Mouse (Mus musculus) kidney, adult 11 months (tissue): ENCODE data around the gene Sult2b1.
A peak's percentile ranks its signal among the peaks of the same experiment; 100 is the strongest.

Source experiments
- DNase-seq: peaks from one replicate; pipeline ENCODE4 v3.0.0; 2022

The Sult2b1 gene

DNA sequence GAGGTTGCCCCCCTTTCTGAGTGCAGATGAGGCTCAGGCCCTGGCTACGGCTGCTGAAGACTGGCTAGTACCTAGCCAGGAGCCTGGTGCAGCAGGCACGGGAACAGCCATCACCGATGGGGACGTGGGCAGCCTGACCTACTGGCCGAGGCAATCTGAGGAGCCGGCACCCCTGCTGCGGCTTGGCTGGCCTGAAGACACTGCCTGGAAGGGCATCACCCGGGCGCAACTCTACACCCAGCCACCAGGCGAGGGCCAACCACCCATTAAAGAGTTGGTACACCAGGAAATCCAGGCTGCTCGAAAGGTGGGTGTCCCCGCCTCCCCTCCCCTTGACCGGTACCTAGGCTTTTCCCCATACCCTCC, 62.1 kb downstream of the Sult2b1 start:
- no peak for DNase-seq

- DNase-seq, result no peak
Observed at GRCm38 (mm10) chr7:45721642-45722347, 62.7 kb downstream of the Sult2b1 start.

- no peak for DNase-seq
Observed at GRCm38 (mm10) chr7:45721234-45721571, 63.3 kb downstream of the Sult2b1 start.

GRCm38 (mm10) chr7:45720413-45721233, 63.8 kb downstream of the Sult2b1 start, which contains the start of gene Fam83e:
Gene Fam83e, plus strand, starts transcription at chr7:45721212.
- DNase-seq, result no peak

DNA sequence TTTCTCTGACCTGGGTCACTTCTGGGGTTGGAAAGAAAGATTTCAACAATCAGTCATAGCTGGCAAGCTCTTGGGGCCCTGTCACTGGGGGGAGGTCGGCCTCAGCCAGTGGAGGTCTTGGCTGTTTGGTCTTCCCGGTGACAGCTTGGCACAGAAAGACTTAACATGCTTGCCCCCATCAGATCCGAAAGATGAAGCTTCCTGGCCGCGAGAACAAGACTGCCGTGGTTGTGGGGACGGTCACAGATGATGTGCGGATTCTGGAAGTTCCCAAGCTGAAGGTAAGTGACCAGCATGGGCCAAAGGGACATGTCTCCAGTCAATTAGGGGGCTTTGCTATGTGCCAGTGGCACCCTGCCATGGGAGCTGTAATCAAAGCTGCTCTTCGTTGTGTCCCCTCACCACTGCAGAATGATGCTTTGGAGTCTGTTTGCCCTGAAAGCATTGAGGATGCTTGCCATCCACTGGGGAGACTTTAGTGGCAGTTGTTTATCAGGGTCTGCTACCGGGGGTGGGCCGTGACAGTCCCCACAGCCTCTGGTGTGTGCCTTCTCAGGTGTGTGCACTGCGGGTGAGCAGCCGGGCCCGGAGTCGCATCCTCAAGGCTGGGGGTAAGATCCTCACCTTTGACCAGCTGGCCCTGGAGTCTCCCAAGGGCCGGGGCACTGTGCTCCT, 64.6 kb downstream of the Sult2b1 start:
- DNase-seq, result no peak

GRCm38 (mm10) chr7:45719180-45719579, 65.3 kb downstream of the Sult2b1 start:
- DNase-seq, result no peak

DNA sequence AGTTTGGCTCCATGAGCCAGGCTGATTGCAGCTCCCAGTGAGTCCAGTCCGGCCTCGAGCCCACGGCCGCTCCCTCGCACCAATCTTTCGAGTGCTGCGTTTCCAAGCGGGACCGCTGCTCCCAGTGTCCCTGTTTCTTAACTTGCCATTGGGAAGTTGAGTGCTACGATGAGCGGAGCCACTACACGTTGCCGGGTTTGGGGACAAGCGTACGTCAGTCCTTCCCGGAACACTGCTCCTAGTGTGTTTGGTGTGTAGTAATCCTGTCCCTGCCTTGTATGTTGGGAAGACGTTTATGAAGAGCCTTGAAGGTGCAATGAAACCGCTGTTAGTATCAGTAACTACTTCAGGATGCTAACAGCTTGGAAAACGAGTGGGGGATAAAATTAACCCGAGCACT, 66.1 kb downstream of the Sult2b1 start:
- no peak for DNase-seq

DNA sequence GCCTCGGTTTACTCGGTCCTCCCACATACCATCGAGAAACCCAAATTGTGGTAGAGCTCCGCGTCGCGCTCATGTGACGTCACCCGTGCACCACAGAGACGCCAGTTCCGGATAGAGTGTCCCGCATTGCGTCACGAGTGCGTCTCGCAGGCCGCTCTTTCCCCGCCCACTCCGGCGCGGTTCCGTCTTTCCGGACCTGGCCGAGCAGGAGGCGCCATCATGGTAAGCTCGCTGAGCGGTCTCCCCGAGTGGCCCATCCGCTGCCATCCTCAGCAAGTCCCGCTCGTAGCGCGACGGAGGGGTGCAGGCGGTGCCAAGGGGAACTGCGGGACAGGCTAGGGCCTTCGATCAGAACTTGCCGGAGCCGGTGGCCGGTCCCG, 66.6 kb downstream of the Sult2b1 start, which contains the start of gene Sphk2:
TSS of gene Sphk2 (minus strand) at position 85 of the 380 bp plus-strand sequence.
- DNase-seq, result peak; percentile 97

GRCm38 (mm10) chr7:45716952-45717917, 67.2 kb downstream of the Sult2b1 start:
- DNase-seq, result no peak

DNA sequence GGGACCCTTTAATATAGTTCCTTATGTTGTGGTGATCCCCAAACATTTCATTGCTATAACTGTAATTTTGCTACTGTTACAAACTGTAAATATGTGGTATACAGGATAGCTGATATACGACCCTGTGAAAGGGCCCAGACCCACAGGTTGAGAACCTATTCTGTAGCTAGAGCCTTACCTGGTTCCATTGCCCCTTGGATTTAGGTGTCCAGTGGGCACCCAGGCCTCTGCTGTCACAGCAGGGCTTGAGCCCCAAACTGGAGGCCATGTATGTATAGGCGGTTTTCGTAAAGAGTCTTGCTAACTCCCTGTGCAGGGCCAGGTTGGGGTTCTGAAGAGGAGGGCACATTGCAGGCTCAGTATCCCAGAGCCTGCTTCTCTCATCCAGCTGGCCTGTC, 68.0 kb downstream of the Sult2b1 start:
- DNase-seq, result no peak

GRCm38 (mm10) chr7:45715741-45716459, 68.6 kb downstream of the Sult2b1 start:
- DNase-seq, result peak; percentile 50

DNA sequence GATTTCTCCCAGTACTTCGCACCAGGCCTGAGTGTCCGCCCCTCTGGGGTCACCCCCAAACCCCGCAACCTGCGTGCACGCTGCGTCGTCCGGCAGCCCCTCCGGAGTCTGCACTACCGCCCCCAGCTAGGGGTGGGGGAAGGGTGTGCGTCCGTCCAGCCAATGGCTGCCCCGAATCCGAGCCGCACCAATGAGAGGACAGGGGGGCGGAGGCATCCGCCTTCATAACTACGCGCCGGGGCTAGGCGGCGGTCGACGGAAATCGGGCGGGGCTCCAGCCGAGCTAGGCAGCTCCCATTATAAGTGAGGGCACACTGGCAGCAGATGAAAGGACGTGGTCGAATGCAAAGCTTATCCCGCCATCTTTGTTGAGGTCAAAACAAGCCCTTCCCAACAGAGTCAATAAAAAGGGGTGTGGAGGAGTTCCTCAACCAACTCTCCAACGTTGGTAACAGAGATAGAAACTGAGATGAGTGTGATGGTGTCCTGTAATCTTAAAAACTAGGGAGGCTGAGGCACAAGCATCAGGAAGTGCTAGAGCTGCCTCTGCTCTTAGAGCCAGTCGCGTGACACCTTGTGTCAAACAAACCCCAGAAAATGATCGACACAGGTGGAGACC, 69.3 kb downstream of the Sult2b1 start, which contains the start of gene Rpl18:
TSS of gene Rpl18 (plus strand) at position 368 of the 619 bp plus-strand sequence.
- peak; percentile 99 for DNase-seq

DNA sequence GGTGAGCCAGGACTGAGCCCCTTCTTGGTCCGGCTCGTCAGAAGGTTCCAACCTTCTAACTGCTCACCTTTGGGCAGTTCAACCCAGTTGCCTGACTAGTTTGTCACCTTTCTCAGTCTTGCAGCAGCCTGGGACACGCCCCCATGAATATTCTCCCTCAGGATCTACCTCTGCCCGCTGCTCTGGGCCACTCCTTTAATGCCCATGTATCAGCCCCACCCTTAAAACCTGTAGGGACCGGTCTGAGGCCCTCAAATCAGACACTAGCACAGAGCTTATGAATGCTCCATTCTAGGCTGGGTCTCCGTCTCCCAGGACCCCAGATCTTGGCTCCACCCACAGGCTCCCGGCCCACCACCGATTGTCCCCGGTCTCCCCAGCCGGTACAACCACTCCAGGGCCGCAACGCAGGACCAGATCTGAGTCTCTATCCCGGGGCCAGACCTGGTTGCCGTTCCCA, 69.8 kb downstream of the Sult2b1 start:
- peak; percentile 85 for DNase-seq

DNA sequence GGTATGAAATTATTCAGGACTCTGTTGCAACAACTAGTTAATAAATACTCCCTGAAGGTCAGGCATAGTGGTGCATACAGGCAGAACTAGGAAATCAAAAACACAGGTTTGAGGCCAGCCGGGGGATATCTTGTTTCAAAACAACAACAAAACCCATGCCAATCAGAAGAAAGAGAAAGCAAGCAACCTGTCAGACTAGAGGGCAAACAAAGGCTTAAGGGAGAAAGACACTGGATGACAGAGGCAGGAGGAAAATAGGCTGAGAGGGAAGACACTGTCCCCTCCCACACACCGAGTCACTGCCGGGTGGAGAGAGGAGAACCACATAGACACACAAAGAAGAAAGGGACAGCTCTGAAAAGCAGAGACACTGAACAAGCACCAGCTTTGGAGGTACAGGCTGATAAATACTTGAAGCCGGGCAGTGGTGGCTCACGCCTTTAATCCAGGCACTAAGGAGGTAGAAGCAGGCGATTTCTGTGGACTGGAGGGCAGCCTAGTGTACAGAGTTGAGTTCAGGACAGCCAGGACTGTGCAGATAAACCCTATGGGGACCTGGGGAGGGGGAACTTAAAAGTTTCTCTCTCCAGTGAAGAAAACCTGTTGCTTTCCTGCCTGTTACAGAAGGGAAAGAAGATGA, 70.5 kb downstream of the Sult2b1 start:
- DNase-seq, result peak; percentile 50

- peak; percentile 67 for DNase-seq
Observed at GRCm38 (mm10) chr7:45713396-45713795, 71.1 kb downstream of the Sult2b1 start.

DNA sequence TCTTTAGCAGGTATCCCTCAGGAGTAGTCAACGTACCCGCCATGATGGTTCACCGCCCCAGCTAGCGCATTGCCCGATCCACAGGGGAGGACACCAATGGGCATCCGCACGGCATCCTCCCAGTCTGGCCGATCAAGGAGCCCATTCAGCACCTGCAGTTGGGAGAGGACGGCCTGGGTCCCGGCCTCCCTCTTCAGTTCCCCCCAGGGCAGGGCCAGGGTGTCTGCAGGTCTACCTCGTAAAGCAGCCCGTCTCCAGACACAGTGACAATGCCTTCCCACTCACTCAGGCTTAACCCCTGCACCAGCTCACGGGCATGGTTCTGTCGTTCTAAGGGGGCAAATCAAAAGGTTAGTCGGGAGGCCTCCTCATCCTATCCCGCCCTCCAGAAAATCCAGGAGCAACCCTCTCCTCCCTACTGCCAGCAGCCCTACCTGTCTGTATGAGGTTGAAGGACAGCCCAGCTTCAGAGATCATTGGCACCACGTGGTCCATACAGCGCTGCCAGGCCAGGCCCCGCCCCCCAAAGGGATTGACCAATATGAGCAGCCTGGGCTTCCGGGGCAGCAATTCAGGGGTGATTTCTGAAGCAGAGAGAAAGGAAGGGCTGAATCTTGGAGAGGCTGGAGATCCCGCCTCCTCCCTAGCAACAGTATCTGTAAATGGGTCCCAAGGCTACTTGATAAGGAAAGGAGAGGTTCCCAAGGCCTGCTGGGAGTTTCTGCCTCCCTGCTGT, 72.3 kb downstream of the Sult2b1 start:
- DNase-seq, result peak; percentile 96

- DNase-seq, result peak; percentile 66
Observed at GRCm38 (mm10) chr7:45711316-45712021, 73.0 kb downstream of the Sult2b1 start.

GRCm38 (mm10) chr7:45710477-45711191, 73.8 kb downstream of the Sult2b1 start:
- DNase-seq, result peak; percentile 69
